Comparison of ENCODE assay signal across 28 mouse cellular contexts in the genomic region with DNA sequence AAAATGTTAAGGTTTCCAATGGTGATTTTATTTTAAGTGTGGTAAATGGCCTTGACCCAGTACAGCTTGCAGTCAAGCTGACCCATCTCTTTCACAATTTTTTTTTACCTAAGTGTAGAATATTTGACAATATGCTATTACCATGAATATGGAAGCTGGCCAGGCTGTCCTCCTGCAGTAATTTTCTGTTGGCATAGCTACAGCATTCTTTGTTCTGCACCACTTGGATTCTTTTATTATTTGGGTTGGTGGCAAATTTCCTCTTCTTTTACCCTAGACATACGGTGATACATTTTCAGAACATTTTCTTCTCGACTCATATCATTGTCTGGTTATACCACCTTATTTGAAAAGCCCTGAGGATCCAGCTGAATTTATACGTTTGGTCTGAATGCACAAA. TPM values are rescaled to one million over a fixed set of nuclear protein-coding genes. Genes with fewer than 3 reads are reported as not detected.
DNase-seq lines count a peak whose midpoint lies in the region; ATAC-seq and TF ChIP-seq lines count a peak whose summit lies in the region.
"Had no signal": no experiment of that assay in that cellular context is flagged by ENCODE, and none has a peak within 500 bp of the region (broad histone marks: within the 10 kb centered on the region; RNA-seq: fewer than 3 reads in every experiment).

No protein-coding gene starts in this region.

- H3K27ac ChIP-seq in forebrain, embryonic 14.5 days (ENCODE audit: low read depth, low read length): no peak overlapping the region
- no peak overlapping the region for H3K27ac ChIP-seq in forebrain, embryonic 13.5 days
- no peak overlapping the region for H3K27ac ChIP-seq in intestine, postnatal 0 days (ENCODE audit: low read depth, low read length)
- H3K27ac ChIP-seq: embryonic facial prominence, embryonic 12.5 days; hindbrain, embryonic 12.5 days; liver, embryonic 14.5 days; neural tube, embryonic 15.5 days; stomach, embryonic 15.5 days had no signal

- no peak overlapping the region for H3K9ac ChIP-seq in forebrain, embryonic 14.5 days (ENCODE audit: low read length)
- H3K9ac ChIP-seq in forebrain, embryonic 13.5 days: no peak overlapping the region
- no peak overlapping the region for H3K9ac ChIP-seq in intestine, postnatal 0 days (ENCODE audit: low read depth, low read length)
- H3K9ac ChIP-seq: embryonic facial prominence, embryonic 12.5 days; hindbrain, embryonic 12.5 days; liver, embryonic 14.5 days; neural tube, embryonic 15.5 days; stomach, embryonic 15.5 days had no signal

- TF ChIP-seq CTCF in intestine, postnatal 0 days (IDR thresholded peaks at IDR 0.05; ENCODE audit: low read depth): no peak

- H3K4me2 ChIP-seq in forebrain, embryonic 14.5 days (ENCODE audit: low read length): no peak overlapping the region
- H3K4me2 ChIP-seq in forebrain, embryonic 13.5 days: no peak overlapping the region
- no peak overlapping the region for H3K4me2 ChIP-seq in intestine, postnatal 0 days (replicated peaks; ENCODE audit: low read depth)
- H3K4me2 ChIP-seq: embryonic facial prominence, embryonic 12.5 days; hindbrain, embryonic 12.5 days; neural tube, embryonic 15.5 days; stomach, embryonic 15.5 days had no signal

- no peaks in the 10 kb centered on the region for H3K4me1 ChIP-seq in forebrain, embryonic 14.5 days (ENCODE audit: control insufficient read depth, insufficient read depth, low read length)
- no peaks in the 10 kb centered on the region for H3K4me1 ChIP-seq in forebrain, embryonic 13.5 days
- H3K4me1 ChIP-seq in intestine, postnatal 0 days (replicated peaks; ENCODE audit: control insufficient read depth, insufficient read depth, low read length): no peaks in the 10 kb centered on the region
- H3K4me1 ChIP-seq: embryonic facial prominence, embryonic 12.5 days; hindbrain, embryonic 12.5 days; neural tube, embryonic 15.5 days; stomach, embryonic 15.5 days had no signal

- WGBS in forebrain, embryonic 14.5 days: 80% methylated on average over 3 of the region's 3 CpGs
- WGBS in forebrain, embryonic 13.5 days: 77% methylated on average over 3 of the region's 3 CpGs
- 85% methylated on average over 3 of the region's 3 CpGs for WGBS in intestine, postnatal 0 days

- no peaks in the 10 kb centered on the region for H3K36me3 ChIP-seq in forebrain, embryonic 14.5 days (ENCODE audit: control insufficient read depth, insufficient read depth, low read length)
- H3K36me3 ChIP-seq in forebrain, embryonic 13.5 days (ENCODE audit: poor library complexity, severe bottlenecking): no peaks in the 10 kb centered on the region
- H3K36me3 ChIP-seq in intestine, postnatal 0 days (ENCODE audit: control insufficient read depth, insufficient read depth): no peaks in the 10 kb centered on the region
- H3K36me3 ChIP-seq: embryonic facial prominence, embryonic 12.5 days; hindbrain, embryonic 12.5 days; neural tube, embryonic 15.5 days; stomach, embryonic 15.5 days had no signal

- H3K9me3 ChIP-seq in forebrain, embryonic 14.5 days (replicated peaks; ENCODE audit: control insufficient read depth, low read length): no peaks in the 10 kb centered on the region
- no peaks in the 10 kb centered on the region for H3K9me3 ChIP-seq in forebrain, embryonic 13.5 days (replicated peaks)
- H3K9me3 ChIP-seq in intestine, postnatal 0 days (ENCODE audit: control insufficient read depth): no peaks in the 10 kb centered on the region
- H3K9me3 ChIP-seq: embryonic facial prominence, embryonic 12.5 days; hindbrain, embryonic 12.5 days; neural tube, embryonic 15.5 days; stomach, embryonic 15.5 days had no signal

- H3K27me3 ChIP-seq in forebrain, embryonic 14.5 days (replicated peaks; ENCODE audit: control insufficient read depth, insufficient read depth, low read length): no peaks in the 10 kb centered on the region
- no peaks in the 10 kb centered on the region for H3K27me3 ChIP-seq in forebrain, embryonic 13.5 days
- no peaks in the 10 kb centered on the region for H3K27me3 ChIP-seq in intestine, postnatal 0 days (replicated peaks; ENCODE audit: control insufficient read depth, insufficient read depth, low read length)
- H3K27me3 ChIP-seq: embryonic facial prominence, embryonic 12.5 days; hindbrain, embryonic 12.5 days; neural tube, embryonic 15.5 days; stomach, embryonic 15.5 days had no signal

- ATAC-seq in forebrain, embryonic 14.5 days: no peak
- no peak for ATAC-seq in forebrain, embryonic 13.5 days
- ATAC-seq in intestine, postnatal 0 days: no peak

- no peak overlapping the region for H3K4me3 ChIP-seq in forebrain, embryonic 14.5 days (ENCODE audit: low read depth, low read length)
- no peak overlapping the region for H3K4me3 ChIP-seq in forebrain, embryonic 13.5 days
- no peak overlapping the region for H3K4me3 ChIP-seq in intestine, postnatal 0 days (ENCODE audit: low read depth, low read length)
- H3K4me3 ChIP-seq: embryonic facial prominence, embryonic 12.5 days; hindbrain, embryonic 12.5 days; neural tube, embryonic 15.5 days; stomach, embryonic 15.5 days had no signal

- peak; percentile 13 for DNase-seq in forebrain, embryonic 14.5 days (ENCODE audit: low spot score)
- DNase-seq in Muller cell, postnatal 12 days (ENCODE audit: inconsistent ontology term): peak; percentile 15
- DNase-seq in cerebellum, adult 18-20 months: peak; percentile 65 to 68
- DNase-seq in cerebellum, postnatal 10 days: peak; percentile 38 to 56
- DNase-seq in urinary bladder, postnatal 4 days (ENCODE audit: low spot score in 2 of 2): no peak
- DNase-seq in urinary bladder, adult 18-20 months (ENCODE audit: low spot score in 2 of 2): no peak
- DNase-seq: adrenal gland, postnatal 14 days; gastrocnemius, postnatal 10 days; heart, postnatal 14 days; kidney, adult 11 months; kidney, postnatal 14 days; liver; lung, adult 2 months; lung, postnatal 10 days; midbrain, embryonic 14.5 days; retina, postnatal 1 day; right cerebral cortex, postnatal 14 days; thymus, postnatal 14 days had no signal

RNA-seq across cellular contexts. Expression of gene Slc13a1, which starts 7.5 kb away (rescaled TPM):
- polyA plus RNA-seq in forebrain, embryonic 14.5 days (2014; fragmentation: Nextera tagmentation; extraction: Ambion mirVana): 0.09 and 0.12 TPM in 2 replicates
- 0.10 and 0.11 TPM in 2 replicates for polyA plus RNA-seq in forebrain, embryonic 13.5 days (2015; fragmentation: Nextera tagmentation; extraction: Ambion mirVana)
- polyA plus RNA-seq in intestine, postnatal 0 days (2015; fragmentation: Nextera tagmentation; extraction: Ambion mirVana): 0.26 and 0.57 TPM in 2 replicates
- polyA plus RNA-seq: brain, embryonic 14.5 days; heart, embryonic 14.5 days; limb, embryonic 11.5 days; liver, embryonic 14.5 days; lung, adult 2 months had no signal

Comparison
In these comparisons a context has a peak if more than half of its experiments do, and no peak if none do; other contexts are left out.
1. DNase-seq: peak in forebrain, embryonic 14.5 days (single experiment), Muller cell, postnatal 12 days (single experiment), cerebellum, adult 18-20 months (2 of 2) and cerebellum, postnatal 10 days (2 of 2); none in urinary bladder, postnatal 4 days (0 of 2) and urinary bladder, adult 18-20 months (0 of 2).